Mouse (Mus musculus) liver, embryonic 14.5 days (tissue): ENCODE measurements around the gene Mcm9. TPM values are rescaled to one million over a fixed set of nuclear protein-coding genes. Genes with fewer than 3 reads are reported as not detected.
A peak's percentile ranks its signal among the peaks of the same experiment; 100 is the strongest.

Experiments used
- ATAC-seq: fragments of 200-750 bp; cut with Nextera tagmentation; 2 replicates; pipeline ENCODE4 v1.8.0; 2017; ENCODE audit warnings: moderate number of reproducible peaks, mild to moderate bottlenecking, moderate library complexity; ENCODE audit not compliant: insufficient read depth
- DNase-seq, 3 experiments: peaks; one replicate each; pipeline ENCODE4 v3.0.0-alpha.2; 2012 to 2013; ENCODE audit warnings: low read depth in 3 of 3, low spot score in 3 of 3
- H3K27ac ChIP-seq: fragments of 300-500 bp; sonication (generic); 2 replicates; pipeline ENCODE4 v1.5.1; 2014; ENCODE audit warnings: moderate library complexity, mild to moderate bottlenecking, control low read depth, inconsistent platforms
- H3K27me3 ChIP-seq: fragments of 300-500 bp; sonication (generic); 2 replicates; pipeline ENCODE4 v1.6.1; 2014; ENCODE audit warnings: mild to moderate bottlenecking, low read length, moderate library complexity; ENCODE audit not compliant: control insufficient read depth, insufficient read depth
- H3K36me3 ChIP-seq: fragments of 300-500 bp; sonication (generic); replicated peaks from 2 replicates; pipeline ENCODE4 v1.6.1; 2014; ENCODE audit warnings: low read depth; ENCODE audit not compliant: control insufficient read depth, insufficient read depth
- H3K4me1 ChIP-seq, 2 experiments: fragments of 200-500 bp in 1 of 2; fragments of 300-500 bp in 1 of 2; sonication (generic) in 1 of 2; replicated peaks; 2 replicates each; pipeline ENCODE4 v1.6.1; 2012 to 2014; ENCODE audit warnings: antibody characterized with exemption in 1 of 2, inconsistent platforms in 1 of 2, low read length in 1 of 2; ENCODE audit not compliant: control insufficient read depth in 2 of 2, insufficient read depth in 2 of 2
- H3K4me2 ChIP-seq: fragments of 300-500 bp; sonication (generic); 2 replicates; pipeline ENCODE4 v1.6.1; 2014; ENCODE audit warnings: low read depth, mild to moderate bottlenecking, control low read depth, moderate library complexity
- H3K4me3 ChIP-seq, 2 experiments: fragments of 200-500 bp in 1 of 2; fragments of 300-500 bp in 1 of 2; sonication (generic) in 1 of 2; 2 replicates each; pipeline ENCODE4 v1.5.1; 2012 to 2014; ENCODE audit warnings: low read depth in 2 of 2, low read length in 2 of 2, mild to moderate bottlenecking in 2 of 2, control low read depth in 1 of 2, inconsistent platforms in 1 of 2, moderate library complexity in 1 of 2; ENCODE audit not compliant: insufficient read depth in 1 of 2
- H3K9ac ChIP-seq: fragments of 300-500 bp; sonication (generic); replicated peaks from 2 replicates; pipeline ENCODE4 v1.6.1; 2014; ENCODE audit warnings: mild to moderate bottlenecking, control low read depth, moderate library complexity
- H3K9me3 ChIP-seq: fragments of 300-500 bp; sonication (generic); 2 replicates; pipeline ENCODE4 v1.6.1; 2016; ENCODE audit warnings: low read length, mixed read lengths; ENCODE audit not compliant: control insufficient read depth
- CTCF ChIP-seq: IDR thresholded peaks from 2 replicates; pipeline ENCODE4 v1.5.1; 2016; ENCODE audit warnings: antibody characterized with exemption, low read depth, control low read depth
- EP300 ChIP-seq: IDR thresholded peaks from 2 replicates; pipeline ENCODE4 v1.6.1; 2016; ENCODE audit warnings: antibody characterized with exemption, low read depth
- WGBS: fragments of 180-500 bp; shearing (Covaris S2); extraction: QIAGEN DNeasy Blood & Tissue Kit; methylation state at CpG from one replicate; pipeline ENCODE4 v1.1.7; 2014; ENCODE audit not compliant: insufficient replicate concordance; 5-methylcytosine and 5-hydroxymethylcytosine counted together
- polyA plus RNA-seq, 2 experiments: library from polyadenylated mRNA; depleted of rRNA in 1 of 2; stranded (reverse) in 1 of 2; unstranded in 1 of 2; fragments of >200 nt; fragmentation: Nextera tagmentation in 1 of 2; extraction: Ambion mirVana in 1 of 2; gene quantifications; 2 replicates each; pipeline versions ENCODE4 v1.2.1 to v1.2.3; 2012 to 2014

Gene Mcm9
- polyA plus RNA-seq, 2 experiments = 2.4 to 4.2 TPM

GRCm38 (mm10) chr10:53613955-53614354 is 16.3 kb downstream of the Mcm9 start:
- Histone ChIP-seq H3K4me2 (no peak overlapping the region), H3K9ac (no peak overlapping the region), H3K36me3 (peaks cover 43% of the 10 kb centered on the region), H3K9me3 (no peaks in the 10 kb centered on the region), H3K27me3 (no peaks in the 10 kb centered on the region), H3K4me1 (no peaks in the 10 kb centered on the region), H3K4me3 (no peak overlapping the region), H3K27ac (no peak overlapping the region)
- 26% methylated on average over 1 of the region's 1 CpGs for WGBS
- TF ChIP-seq CTCF (no peak), EP300 (no peak)
- ATAC-seq = no peak
- no peak for DNase-seq

GRCm38 (mm10) chr10:53612172-53612571 is 18.1 kb downstream of the Mcm9 start:
- TF ChIP-seq EP300 = no peak
- TF ChIP-seq CTCF = no peak
- no peaks in the 10 kb centered on the region for H3K27me3 ChIP-seq
- WGBS = 85% methylated on average over 1 of the region's 1 CpGs
- DNase-seq = no peak
- no peak overlapping the region for H3K9ac ChIP-seq
- no peak overlapping the region for H3K4me2 ChIP-seq
- peaks cover 51% of the 10 kb centered on the region for H3K36me3 ChIP-seq
- H3K9me3 ChIP-seq = no peaks in the 10 kb centered on the region
- no peaks in the 10 kb centered on the region for H3K4me1 ChIP-seq
- no peak overlapping the region for H3K4me3 ChIP-seq
- no peak for ATAC-seq
- H3K27ac ChIP-seq = no peak overlapping the region

- Histone ChIP-seq H3K4me3 (no peak overlapping the region), H3K27me3 (no peaks in the 10 kb centered on the region), H3K9ac (no peak overlapping the region), H3K36me3 (peaks cover 64% of the 10 kb centered on the region), H3K4me1 (no peaks in the 10 kb centered on the region), H3K4me2 (no peak overlapping the region), H3K9me3 (no peaks in the 10 kb centered on the region), H3K27ac (no peak overlapping the region)
- TF ChIP-seq EP300 (no peak), CTCF (no peak)
- no peak for ATAC-seq
- WGBS = 61% methylated on average over 2 of the region's 2 CpGs
- no peak for DNase-seq
These were observed 22.0 kb downstream of the Mcm9 start for GRCm38 (mm10) chr10:53608274-53608673.

- H3K27me3 ChIP-seq = no peaks in the 10 kb centered on the region
- no peak overlapping the region for H3K4me2 ChIP-seq
- no peaks in the 10 kb centered on the region; a peak in 1 of 4 replicates for H3K4me1 ChIP-seq
- peaks cover 70% of the 10 kb centered on the region for H3K36me3 ChIP-seq
- H3K4me3 ChIP-seq = no peak overlapping the region
- no peak overlapping the region for H3K27ac ChIP-seq
- no peaks in the 10 kb centered on the region for H3K9me3 ChIP-seq
- TF ChIP-seq CTCF (no peak), EP300 (no peak)
- no peak for DNase-seq
- 77% methylated on average over 2 of the region's 2 CpGs for WGBS
- no peak for ATAC-seq
- H3K9ac ChIP-seq = no peak overlapping the region
These were observed 24.9 kb downstream of the Mcm9 start for GRCm38 (mm10) chr10:53605328-53605727.

GRCm38 (mm10) chr10:53598821-53599220 is 31.4 kb downstream of the Mcm9 start:
- no peaks in the 10 kb centered on the region for H3K27me3 ChIP-seq
- peak overlapping the region; percentile 55 for H3K27ac ChIP-seq
- peaks cover 18 to 21% of the 10 kb centered on the region in 2 experiments for H3K4me1 ChIP-seq
- peak; percentile 56 to 67 (median 62) for DNase-seq
- H3K36me3 ChIP-seq = peaks cover 34% of the 10 kb centered on the region
- WGBS = 22% methylated on average over 5 of the region's 5 CpGs
- no peaks in the 10 kb centered on the region for H3K9me3 ChIP-seq
- peak overlapping the region; percentile 53 to 94; a peak in 3 of 4 replicates for H3K4me3 ChIP-seq
- H3K4me2 ChIP-seq = peak overlapping the region; percentile 96
- ATAC-seq = no peak
- TF ChIP-seq EP300 = no peak
- TF ChIP-seq CTCF = peak; percentile 56
- H3K9ac ChIP-seq = peak overlapping the region; percentile 46
